Mouse (Mus musculus) CH12.LX (cell line): Measurements from ENCODE around the gene Tcl1. TPM values are rescaled to one million over a fixed set of nuclear protein-coding genes. Genes with fewer than 3 reads are reported as not detected.

Experiments
- DNase-seq: peaks from one replicate; pipeline ENCODE4 v3.0.0-alpha.2; 2013; ENCODE audit errors: extremely low read depth
- H3K27ac ChIP-seq: 2 replicates; pipeline ENCODE4 v1.5.1; 2012; ENCODE audit warnings: low read depth, mild to moderate bottlenecking, control low read depth, moderate library complexity; ENCODE audit not compliant: insufficient read depth
- H3K27me3 ChIP-seq: replicated peaks from 2 replicates; pipeline ENCODE3; 2012; ENCODE audit warnings: inconsistent platforms
- H3K36me3 ChIP-seq, 2 experiments: replicated peaks in 1 of 2; 2 replicates each; pipeline versions ENCODE3 to v1.6.1; 2012; ENCODE audit warnings: inconsistent platforms in 1 of 2, low read length in 1 of 2, mild to moderate bottlenecking in 1 of 2, mixed read lengths in 1 of 2, moderate library complexity in 1 of 2; ENCODE audit not compliant: control insufficient read depth in 1 of 2, insufficient read depth in 1 of 2
- H3K4me1 ChIP-seq, 2 experiments: 2 replicates each; pipeline ENCODE4 v1.6.1; 2012; ENCODE audit warnings: inconsistent platforms in 1 of 2, moderate library complexity in 1 of 2; ENCODE audit not compliant: insufficient read depth in 2 of 2, control insufficient read depth in 1 of 2
- H3K4me2 ChIP-seq: 2 replicates; pipeline ENCODE4 v1.6.1; 2012; ENCODE audit warnings: low read depth, mild to moderate bottlenecking, control low read depth; ENCODE audit not compliant: poor library complexity, insufficient read depth, severe bottlenecking
- H3K4me3 ChIP-seq, 3 experiments: fragments of 150-350 bp in 1 of 3; sonication (generic) in 1 of 3; replicated peaks in 1 of 3; 2 replicates each; pipeline versions ENCODE3 to v1.5.1; 2011 to 2012; ENCODE audit warnings: low read depth in 2 of 3, low read length in 2 of 3, mild to moderate bottlenecking in 2 of 3, moderate library complexity in 2 of 3, control low read depth in 1 of 3, improper control_type of control experiment in 1 of 3, inconsistent platforms in 1 of 3, mixed read lengths in 1 of 3; ENCODE audit not compliant: poor library complexity in 1 of 3
- H3K79me2 ChIP-seq: replicated peaks from 2 replicates; pipeline ENCODE4 v1.6.1; 2012; ENCODE audit warnings: mild to moderate bottlenecking, moderate library complexity; ENCODE audit not compliant: control insufficient read depth, poor library complexity, insufficient read depth, severe bottlenecking; ENCODE audit errors: extremely low read depth
- H3K9ac ChIP-seq: 2 replicates; pipeline ENCODE4 v1.6.1; 2012; ENCODE audit warnings: low read depth, mild to moderate bottlenecking, control low read depth, moderate library complexity; ENCODE audit not compliant: insufficient read depth
- H3K9me3 ChIP-seq: replicated peaks from 2 replicates; pipeline ENCODE3; 2012; ENCODE audit warnings: low read length, inconsistent platforms, mixed read lengths
- CHD2 ChIP-seq: IDR thresholded peaks from 2 replicates; pipeline ENCODE4 v1.6.1; 2011; ENCODE audit warnings: low read length, improper control_type of control experiment
- CTCF ChIP-seq, 2 experiments: IDR thresholded peaks in 1 of 2; conservative IDR thresholded peaks in 1 of 2; 2 replicates each; pipeline ENCODE4 v1.5.1; 2011 to 2012; ENCODE audit warnings: low read depth in 2 of 2, low read length in 2 of 2, improper control_type of control experiment in 1 of 2, inconsistent platforms in 1 of 2, mild to moderate bottlenecking in 1 of 2, moderate library complexity in 1 of 2
- E2F4 ChIP-seq: IDR thresholded peaks from 2 replicates; pipeline ENCODE4 v1.6.1; 2011; ENCODE audit warnings: low read depth, low read length, improper control_type of control experiment; ENCODE audit not compliant: insufficient replicate concordance
- ELF1 ChIP-seq: IDR thresholded peaks from 2 replicates; pipeline ENCODE4 v1.6.1; 2014; ENCODE audit warnings: low read depth, mild to moderate bottlenecking, inconsistent platforms, low read length, improper control_type of control experiment
- EP300 ChIP-seq: IDR thresholded peaks from 2 replicates; pipeline ENCODE4 v1.6.1; 2011; ENCODE audit warnings: low read length, improper control_type of control experiment
- ETS1 ChIP-seq: conservative IDR thresholded peaks from 2 replicates; pipeline ENCODE4 v1.6.1; 2012; ENCODE audit warnings: low read depth, mild to moderate bottlenecking, inconsistent platforms, low read length, improper control_type of control experiment, moderate library complexity
- JUN ChIP-seq: IDR thresholded peaks from 2 replicates; pipeline ENCODE4 v1.6.1; 2011; ENCODE audit warnings: low read depth, mild to moderate bottlenecking, low read length, improper control_type of control experiment, moderate library complexity; ENCODE audit not compliant: insufficient read depth
- JUND ChIP-seq: conservative IDR thresholded peaks from 2 replicates; pipeline ENCODE4 v1.6.1; 2011; ENCODE audit warnings: low read depth, low read length, improper control_type of control experiment
- KAT2A ChIP-seq: IDR thresholded peaks from 2 replicates; pipeline ENCODE4 v1.6.1; 2012; ENCODE audit warnings: low read length, improper control_type of control experiment, inconsistent platforms; ENCODE audit not compliant: insufficient replicate concordance
- MAFK ChIP-seq: IDR thresholded peaks from 2 replicates; pipeline ENCODE4 v1.6.1; 2011; ENCODE audit warnings: low read length, improper control_type of control experiment; ENCODE audit not compliant: insufficient replicate concordance
- MAX ChIP-seq: IDR thresholded peaks from 2 replicates; pipeline ENCODE4 v1.6.1; 2011; ENCODE audit warnings: low read length, improper control_type of control experiment
- MAZ ChIP-seq: IDR thresholded peaks from 2 replicates; pipeline ENCODE4 v1.6.1; 2012; ENCODE audit warnings: low read depth, mild to moderate bottlenecking, inconsistent platforms, low read length, improper control_type of control experiment, moderate library complexity
- MEF2A ChIP-seq: IDR thresholded peaks from 2 replicates; pipeline ENCODE4 v1.6.1; 2014; ENCODE audit warnings: low read depth, mild to moderate bottlenecking, inconsistent platforms, low read length, improper control_type of control experiment, borderline replicate concordance
- MYC ChIP-seq: IDR thresholded peaks from 2 replicates; pipeline ENCODE4 v1.6.1; 2011; ENCODE audit warnings: low read depth, mild to moderate bottlenecking, improper control_type of control experiment, low read length
- NRF1 ChIP-seq: IDR thresholded peaks from 2 replicates; pipeline ENCODE4 v1.6.1; 2014; ENCODE audit warnings: low read depth, mild to moderate bottlenecking, inconsistent platforms, low read length, improper control_type of control experiment, moderate library complexity
- POLR2AphosphoS2 ChIP-seq: IDR thresholded peaks from 2 replicates; pipeline ENCODE4 v1.6.1; 2011; ENCODE audit warnings: low read depth, low read length, improper control_type of control experiment
- RAD21 ChIP-seq: IDR thresholded peaks from 2 replicates; pipeline ENCODE4 v1.6.1; 2011; ENCODE audit warnings: low read depth, mild to moderate bottlenecking, low read length, improper control_type of control experiment, moderate library complexity
- TBP ChIP-seq: conservative IDR thresholded peaks from 2 replicates; pipeline ENCODE4 v1.6.1; 2011; ENCODE audit warnings: low read depth, low read length, improper control_type of control experiment
- ZKSCAN1 ChIP-seq: IDR thresholded peaks from 2 replicates; pipeline ENCODE4 v1.6.1; 2012; ENCODE audit warnings: low read depth, inconsistent platforms, low read length, improper control_type of control experiment, borderline replicate concordance
- ZNF384 ChIP-seq: IDR thresholded peaks from 2 replicates; pipeline ENCODE4 v1.6.1; 2012; ENCODE audit warnings: low read depth, low read length, improper control_type of control experiment, inconsistent platforms
- dilution Hi-C: fragments of 300-500 bp; cut with MboI; formaldehyde crosslinking; loops from 2 replicates; pipeline ENCODE4 v1.14.3; 2020; ENCODE audit warnings: low sequenced_read_pairs; ENCODE audit not compliant: extremely low pct_unique_long_range_greater_than_20kb, extremely low pct_ligation_motif_present
- in situ Hi-C: fragments of 300-500 bp; cut with MboI; formaldehyde crosslinking; loops from 3 replicates; pipeline ENCODE4 v1.14.3; 2019; ENCODE audit warnings: low sequenced_read_pairs, low pct_ligation_motif_present, low pct_unique_long_range_greater_than_20kb, mixed read lengths
- polyA plus RNA-seq: library from polyadenylated mRNA; unstranded; fragments of >175 nt; gene quantifications from 2 replicates; pipeline ENCODE4 v1.2.1, GENCODE M21; 2012; ENCODE audit warnings: low read depth; ENCODE audit not compliant: insufficient read length
- total RNA-seq, 2 experiments: library from RNA; depleted of rRNA; stranded (reverse); fragments of 300-350 nt in 1 of 2; fragments of >200 nt in 1 of 2; gene quantifications; 2 replicates each; pipeline ENCODE4 v1.2.3; 2012 to 2014

The Tcl1 gene
- total and polyA plus RNA-seq, 3 experiments = not detected

GRCm38 (mm10) chr12:105258787-105259186 lies 36.2 kb upstream of the Tcl1 start:
- DNase-seq = peak; percentile 45
- TF ChIP-seq CTCF (conservative IDR thresholded peaks at IDR 0.05 in 1 of 2, IDR thresholded peaks at IDR 0.05 in 1 of 2; ENCODE audit: low read depth in 2 of 2, low read length in 2 of 2) (peak; percentile 40 to 99), CHD2 (no peak), E2F4 (no peak)
- Histone ChIP-seq H3K4me1 (no peaks in the 10 kb centered on the region), H3K9ac (no peak overlapping the region), H3K27ac (no peak overlapping the region), H3K4me2 (no peak overlapping the region), H3K36me3 (no peaks in the 10 kb centered on the region), H3K9me3 (no peaks in the 10 kb centered on the region), H3K4me3 (no peak overlapping the region), H3K27me3 (peaks cover 57% of the 10 kb centered on the region), H3K79me2 (no peaks in the 10 kb centered on the region)
- in situ Hi-C loops = no loop called here
- dilution Hi-C loops = no loop called here

GRCm38 (mm10) chr12:105253796-105254195 lies 31.2 kb upstream of the Tcl1 start:
- in situ Hi-C loops = no loop called here
- Histone ChIP-seq H3K27me3 (peaks cover 65% of the 10 kb centered on the region), H3K9me3 (no peaks in the 10 kb centered on the region), H3K4me3 (no peak overlapping the region), H3K4me2 (no peak overlapping the region), H3K36me3 (no peaks in the 10 kb centered on the region), H3K4me1 (no peaks in the 10 kb centered on the region), H3K9ac (no peak overlapping the region), H3K27ac (no peak overlapping the region), H3K79me2 (no peaks in the 10 kb centered on the region)
- DNase-seq = no peak
- dilution Hi-C loops = no loop called here
- no peak for TF ChIP-seq MAZ
- TF ChIP-seq CHD2 = no peak
- no peak for TF ChIP-seq KAT2A
- TF ChIP-seq NRF1 = no peak
- TF ChIP-seq POLR2AphosphoS2 = no peak
- no peak for TF ChIP-seq MAX
- TF ChIP-seq TBP = no peak
- no peak for TF ChIP-seq MYC
- no peak for TF ChIP-seq RAD21
- TF ChIP-seq ETS1 = no peak
- TF ChIP-seq EP300 = no peak
- no peak for TF ChIP-seq JUND
- no peak for TF ChIP-seq ZNF384
- TF ChIP-seq JUN = no peak
- no peak for TF ChIP-seq ZKSCAN1
- TF ChIP-seq ELF1 = no peak
- TF ChIP-seq MAFK = no peak
- TF ChIP-seq MEF2A = no peak
